Mouse (Mus musculus) right cerebral cortex, postnatal 36 days (tissue): ENCODE measurements around the gene Pcna.

Experiments
- DNase-seq, 2 experiments: peaks; one replicate each; pipeline ENCODE4 v3.0.0; 2022; ENCODE audit warnings: low spot score in 2 of 2, mixed read lengths in 1 of 2

The Pcna gene

GRCm38 (mm10) chr2:132235291-132235690 is 17.8 kb downstream of the Pcna start:
- DNase-seq, result no peak

- DNase-seq, result no peak
Observed at GRCm38 (mm10) chr2:132233985-132234765, 18.9 kb downstream of the Pcna start.

GRCm38 (mm10) chr2:132232413-132232945 is 20.6 kb downstream of the Pcna start:
- DNase-seq, result no peak

GRCm38 (mm10) chr2:132224359-132224758 is 28.8 kb downstream of the Pcna start:
- no peak for DNase-seq

GRCm38 (mm10) chr2:132221611-132222073 is 31.5 kb downstream of the Pcna start:
- peak; percentile 15 to 68 for DNase-seq

GRCm38 (mm10) chr2:132211995-132212656 is 41.0 kb downstream of the Pcna start:
- no peak for DNase-seq

- DNase-seq, result no peak
Observed at GRCm38 (mm10) chr2:132210806-132211312, 42.3 kb downstream of the Pcna start.

- DNase-seq, result no peak
Observed at GRCm38 (mm10) chr2:132208246-132208881, 44.8 kb downstream of the Pcna start.

GRCm38 (mm10) chr2:132206316-132206881 is 46.7 kb downstream of the Pcna start:
- no peak for DNase-seq

- no peak for DNase-seq
Observed at GRCm38 (mm10) chr2:132205549-132205948, 47.6 kb downstream of the Pcna start.

GRCm38 (mm10) chr2:132203773-132204172 is 49.3 kb downstream of the Pcna start:
- no peak for DNase-seq

GRCm38 (mm10) chr2:132203186-132203585 is 49.9 kb downstream of the Pcna start:
- DNase-seq, result no peak
